Mouse (Mus musculus) lung, postnatal 0 days (tissue): ENCODE measurements at regions not wholly inside any gene's neighbourhood (a gene's known extent, or its start where the extent isn't known, plus 50 kb on each side); places are given as distances from the start of the nearest gene placed in this dataset.

ENCODE experiments used
- ATAC-seq: fragments of 200-750 bp; cut with Nextera tagmentation; 2 replicates; pipeline ENCODE4 v1.8.0; 2017; ENCODE audit warnings: moderate library complexity
- DNase-seq: peaks from one replicate; pipeline ENCODE4 v3.0.0-alpha.2; 2016; ENCODE audit warnings: low spot score
- H3K27ac ChIP-seq: fragments of 300-500 bp; sonication (generic); 2 replicates; pipeline ENCODE4 v1.5.1; 2014; ENCODE audit warnings: antibody characterized with exemption, mild to moderate bottlenecking, low read length, mixed read lengths
- H3K27me3 ChIP-seq: fragments of 300-500 bp; sonication (generic); replicated peaks from 2 replicates; pipeline ENCODE4 v1.6.1; 2014; ENCODE audit warnings: low read length, mixed read lengths; ENCODE audit not compliant: insufficient read depth
- H3K36me3 ChIP-seq: fragments of 300-500 bp; sonication (generic); 2 replicates; pipeline ENCODE4 v1.6.1; 2014; ENCODE audit warnings: low read length, mixed read lengths; ENCODE audit not compliant: insufficient read depth
- H3K4me1 ChIP-seq: fragments of 300-500 bp; sonication (generic); 2 replicates; pipeline ENCODE4 v1.6.1; 2014; ENCODE audit warnings: antibody characterized with exemption, low read depth, low read length, mixed read lengths; ENCODE audit not compliant: insufficient read depth
- H3K4me2 ChIP-seq: fragments of 300-500 bp; sonication (generic); replicated peaks from 2 replicates; pipeline ENCODE4 v1.6.1; 2014; ENCODE audit warnings: low read depth, mild to moderate bottlenecking, low read length, moderate library complexity, mixed read lengths
- H3K4me3 ChIP-seq: fragments of 300-500 bp; sonication (generic); 2 replicates; pipeline ENCODE4 v1.5.1; 2014; ENCODE audit warnings: low read depth, low read length
- H3K9ac ChIP-seq: fragments of 300-500 bp; sonication (generic); replicated peaks from 2 replicates; pipeline ENCODE4 v1.6.1; 2014; ENCODE audit warnings: low read depth, mild to moderate bottlenecking
- H3K9me3 ChIP-seq: fragments of 300-500 bp; sonication (generic); 2 replicates; pipeline ENCODE4 v1.6.1; 2016; ENCODE audit warnings: low read length, mixed read lengths
- CTCF ChIP-seq: IDR thresholded peaks from 2 replicates; pipeline ENCODE4 v1.5.1; 2016; ENCODE audit warnings: antibody characterized with exemption, mild to moderate bottlenecking
- EP300 ChIP-seq: IDR thresholded peaks from 2 replicates; pipeline ENCODE4 v1.6.1; 2016; ENCODE audit warnings: antibody characterized with exemption, mild to moderate bottlenecking, control low read depth
- WGBS: fragments of 180-500 bp; shearing (Covaris S2); extraction: QIAGEN DNeasy Blood & Tissue Kit; methylation state at CpG from one replicate; pipeline ENCODE4 v1.1.7; 2014; 5-methylcytosine and 5-hydroxymethylcytosine counted together

- H3K9me3 ChIP-seq, result no peaks in the 10 kb centered on the region
- ATAC-seq (no peak), DNase-seq (no peak)
- WGBS, result 30% methylated on average over 10 of the region's 10 CpGs
- no peak overlapping the region for H3K27ac ChIP-seq
- H3K4me2 ChIP-seq, result no peak overlapping the region
- H3K4me1 ChIP-seq, result no peaks in the 10 kb centered on the region
- H3K27me3 ChIP-seq, result no peaks in the 10 kb centered on the region
- H3K36me3 ChIP-seq, result no peaks in the 10 kb centered on the region
- TF ChIP-seq CTCF, result no peak
- TF ChIP-seq EP300, result no peak
- H3K4me3 ChIP-seq, result no peak overlapping the region
- no peak overlapping the region for H3K9ac ChIP-seq
These were observed 522.6 kb downstream of the Rnf144b start for GRCm38 (mm10) chr13:47645081-47645480.

DNA sequence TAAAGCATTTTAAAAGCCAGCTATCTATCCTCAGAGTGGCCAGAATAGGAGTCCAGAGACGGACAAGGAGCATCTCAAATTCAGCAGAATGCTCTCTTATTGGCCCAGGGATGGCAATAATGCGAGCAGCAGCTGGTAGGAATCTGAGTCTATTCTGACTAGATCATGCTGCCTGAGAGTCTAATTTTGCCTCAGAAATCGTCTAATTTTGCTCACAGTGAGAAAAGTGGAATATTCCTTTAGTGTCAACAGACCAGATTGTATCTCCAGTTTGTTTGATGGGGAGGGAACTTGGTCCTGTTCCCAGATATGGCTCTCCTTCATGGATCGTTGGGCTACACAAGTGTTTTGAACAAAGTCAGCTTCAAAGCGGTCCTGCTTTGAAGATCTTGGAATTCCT, 525.2 kb downstream of the Rnf144b start:
- Histone ChIP-seq H3K4me2 (no peak overlapping the region), H3K36me3 (no peaks in the 10 kb centered on the region), H3K27me3 (no peaks in the 10 kb centered on the region), H3K27ac (no peak overlapping the region), H3K9ac (no peak overlapping the region), H3K9me3 (no peaks in the 10 kb centered on the region), H3K4me3 (no peak overlapping the region), H3K4me1 (no peaks in the 10 kb centered on the region)
- TF ChIP-seq EP300 (no peak), CTCF (no peak)
- 28% methylated on average over 5 of the region's 5 CpGs for WGBS
- ATAC-seq (no peak), DNase-seq (no peak)

GRCm38 (mm10) chr13:47650093-47650492, 527.6 kb downstream of the Rnf144b start:
- Histone ChIP-seq H3K36me3 (no peaks in the 10 kb centered on the region), H3K4me2 (peak overlapping the region; percentile 25; the same call in 1 of the 2 replicates), H3K27me3 (no peaks in the 10 kb centered on the region), H3K9ac (no peak overlapping the region), H3K9me3 (no peaks in the 10 kb centered on the region), H3K27ac (no peak overlapping the region), H3K4me3 (peak overlapping the region; percentile 14; the same call in 1 of the 2 replicates), H3K4me1 (no peaks in the 10 kb centered on the region)
- WGBS, result 56% methylated on average over 13 of the region's 13 CpGs
- DNase-seq (no peak), ATAC-seq (no peak)
- no peak for TF ChIP-seq EP300
- no peak for TF ChIP-seq CTCF

GRCm38 (mm10) chr13:47666470-47666869, 544.0 kb downstream of the Rnf144b start:
- no peak for TF ChIP-seq CTCF
- TF ChIP-seq EP300, result no peak
- Histone ChIP-seq H3K9me3 (no peaks in the 10 kb centered on the region), H3K36me3 (no peaks in the 10 kb centered on the region), H3K27ac (no peak overlapping the region), H3K9ac (no peak overlapping the region), H3K4me3 (no peak overlapping the region), H3K4me1 (no peaks in the 10 kb centered on the region), H3K4me2 (no peak overlapping the region), H3K27me3 (no peaks in the 10 kb centered on the region)
- DNase-seq (no peak), ATAC-seq (no peak)
- 59% methylated on average over 3 of the region's 3 CpGs for WGBS

DNA sequence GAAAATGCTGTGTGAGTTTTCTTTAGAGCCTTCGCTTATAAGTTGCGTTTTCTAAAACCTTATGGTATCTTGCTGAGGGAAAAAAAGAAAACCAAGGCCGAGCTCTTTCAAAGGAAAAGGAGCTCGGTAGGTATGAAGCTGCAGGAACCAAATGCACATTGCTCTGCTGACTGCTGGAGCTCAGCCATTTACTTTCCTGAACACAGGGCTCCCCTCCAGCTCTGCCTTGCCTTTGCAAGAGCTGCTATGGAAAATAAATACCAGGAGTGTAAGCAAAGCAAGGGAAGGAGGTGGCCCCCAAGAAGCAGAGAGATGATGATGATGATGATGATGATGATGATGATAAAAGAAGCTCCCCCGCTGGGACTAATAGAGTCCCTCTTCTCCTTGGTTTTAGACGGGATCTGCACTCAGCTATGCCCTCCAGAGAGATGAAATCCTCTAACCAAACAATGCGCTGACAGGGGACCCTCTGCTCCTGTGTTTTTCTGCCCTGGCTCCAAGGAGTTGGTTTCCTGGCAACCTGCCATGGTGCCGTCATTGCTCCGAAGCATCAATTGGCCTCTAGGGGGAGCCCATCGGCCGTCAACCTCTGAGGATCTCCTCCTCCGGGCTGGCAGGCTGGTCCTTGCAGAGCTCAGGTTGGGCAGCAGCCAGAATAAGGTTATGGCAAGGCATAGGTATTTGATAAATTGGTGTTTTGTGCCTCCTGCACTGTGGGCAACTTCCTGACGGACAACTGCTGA, 544.7 kb downstream of the Rnf144b start:
- ATAC-seq (peak; percentile 49), DNase-seq (peak; percentile 94)
- no peaks in the 10 kb centered on the region for H3K4me1 ChIP-seq
- TF ChIP-seq EP300 (no peak), CTCF (peak; percentile 93)
- H3K27me3 ChIP-seq, result no peaks in the 10 kb centered on the region
- H3K27ac ChIP-seq, result no peak overlapping the region
- H3K36me3 ChIP-seq, result no peaks in the 10 kb centered on the region
- 27% methylated on average over 13 of the region's 13 CpGs for WGBS
- H3K4me3 ChIP-seq, result no peak overlapping the region
- no peak overlapping the region for H3K9ac ChIP-seq
- no peak overlapping the region for H3K4me2 ChIP-seq
- no peaks in the 10 kb centered on the region for H3K9me3 ChIP-seq

DNA sequence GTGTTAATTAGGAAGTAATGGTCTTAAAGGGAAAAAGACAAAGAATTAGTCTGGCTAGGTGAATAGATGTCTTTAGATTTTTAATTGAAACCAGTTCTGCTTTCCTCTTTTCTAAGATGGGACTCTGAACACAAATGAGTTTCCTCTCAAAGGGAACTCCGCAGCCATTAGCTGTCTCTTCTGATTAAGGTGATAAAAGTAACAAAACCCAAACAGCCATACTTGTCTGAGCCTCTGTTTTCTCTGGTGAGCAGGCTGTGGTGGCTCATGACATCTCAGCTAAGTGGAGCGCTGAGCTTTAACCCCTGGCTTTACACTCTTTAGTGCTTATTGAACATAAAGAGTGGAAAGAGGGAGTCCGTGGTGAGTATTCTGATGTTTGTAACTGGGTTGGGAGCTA, 565.7 kb downstream of the Rnf144b start:
- Histone ChIP-seq H3K9me3 (no peaks in the 10 kb centered on the region), H3K9ac (no peak overlapping the region), H3K27ac (no peak overlapping the region), H3K4me3 (no peak overlapping the region), H3K36me3 (no peaks in the 10 kb centered on the region), H3K4me1 (no peaks in the 10 kb centered on the region), H3K27me3 (no peaks in the 10 kb centered on the region), H3K4me2 (no peak overlapping the region)
- ATAC-seq, result no peak
- DNase-seq, result no peak
- 83% methylated on average over 3 of the region's 3 CpGs for WGBS
- TF ChIP-seq EP300 (no peak), CTCF (no peak)

DNA sequence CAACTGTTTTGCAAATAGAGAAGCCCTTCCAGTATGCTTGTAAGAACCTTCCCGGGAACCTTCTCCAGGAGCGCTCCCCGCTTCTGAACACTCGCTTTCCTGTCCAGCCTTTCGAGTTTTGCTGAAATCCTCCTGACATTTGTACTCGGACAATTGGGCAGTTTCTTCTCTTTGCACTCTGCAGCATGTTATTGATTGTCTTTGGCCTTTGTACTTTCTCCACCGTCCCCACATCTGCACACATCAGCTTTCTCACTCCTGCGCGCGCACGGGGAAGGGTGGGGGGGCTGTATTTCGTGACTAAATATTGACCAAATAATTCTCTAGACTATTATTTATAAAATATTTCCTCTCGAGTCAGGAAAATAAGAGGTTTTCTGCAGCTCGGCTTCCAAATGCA, 567.2 kb upstream of the Id4 start:
- 67% methylated on average over 14 of the region's 14 CpGs for WGBS
- DNase-seq (no peak), ATAC-seq (no peak)
- Histone ChIP-seq H3K4me1 (no peaks in the 10 kb centered on the region), H3K4me3 (no peak overlapping the region), H3K9ac (no peak overlapping the region), H3K4me2 (no peak overlapping the region), H3K27ac (no peak overlapping the region), H3K36me3 (no peaks in the 10 kb centered on the region), H3K9me3 (no peaks in the 10 kb centered on the region), H3K27me3 (no peaks in the 10 kb centered on the region)
- no peak for TF ChIP-seq CTCF
- no peak for TF ChIP-seq EP300
